Mouse (Mus musculus) monocyte, adult 2 months (primary cell): ENCODE data around the gene Hba-x.
A peak's percentile ranks its signal among the peaks of the same experiment; 100 is the strongest.

ENCODE experiments used
- DNase-seq, 2 experiments: peaks; one replicate each; pipeline ENCODE4 v3.0.0; 2022; ENCODE audit warnings: low spot score in 2 of 2, low read depth in 1 of 2

Hba-x gene

GRCm38 (mm10) chr11:32276347-32276746 is at the start of gene Hba-x:
TSS of gene Hba-x (plus strand) at chr11:32276400.
- no peak for DNase-seq

GRCm38 (mm10) chr11:32227041-32227440 is 49.2 kb upstream of the Hba-x start:
- DNase-seq: no peak

GRCm38 (mm10) chr11:32227555-32227954 is 48.6 kb upstream of the Hba-x start:
- DNase-seq: no peak

GRCm38 (mm10) chr11:32228292-32228845 is 47.8 kb upstream of the Hba-x start:
- no peak for DNase-seq

- DNase-seq: no peak
Observed at GRCm38 (mm10) chr11:32230220-32230619, 46.0 kb upstream of the Hba-x start.

GRCm38 (mm10) chr11:32231125-32231524 is 45.1 kb upstream of the Hba-x start:
- no peak for DNase-seq

- no peak for DNase-seq
Observed at GRCm38 (mm10) chr11:32232848-32233247, 43.4 kb upstream of the Hba-x start.

- DNase-seq: no peak
Observed at GRCm38 (mm10) chr11:32233895-32234294, 42.3 kb upstream of the Hba-x start.

GRCm38 (mm10) chr11:32234816-32235485 is 41.2 kb upstream of the Hba-x start:
- no peak for DNase-seq

- no peak for DNase-seq
Observed at GRCm38 (mm10) chr11:32235646-32236045, 40.6 kb upstream of the Hba-x start.

- DNase-seq: no peak
Observed at GRCm38 (mm10) chr11:32236132-32236531, 40.1 kb upstream of the Hba-x start.

- no peak for DNase-seq
Observed at GRCm38 (mm10) chr11:32236712-32237410, 39.3 kb upstream of the Hba-x start.

GRCm38 (mm10) chr11:32237411-32237795 is 38.8 kb upstream of the Hba-x start:
- DNase-seq: no peak

- peak in 1 of 2 experiments; percentile 62 for DNase-seq
Observed at GRCm38 (mm10) chr11:32238093-32238860, 37.9 kb upstream of the Hba-x start.

GRCm38 (mm10) chr11:32241391-32241790 is 34.8 kb upstream of the Hba-x start:
- no peak for DNase-seq

- DNase-seq: no peak
Observed at GRCm38 (mm10) chr11:32242209-32242608, 34.0 kb upstream of the Hba-x start.

- no peak for DNase-seq
Observed at GRCm38 (mm10) chr11:32243205-32243955, 32.8 kb upstream of the Hba-x start.

- DNase-seq: no peak
Observed at GRCm38 (mm10) chr11:32244064-32244463, 32.1 kb upstream of the Hba-x start.

- DNase-seq: no peak
Observed at GRCm38 (mm10) chr11:32244617-32245016, 31.6 kb upstream of the Hba-x start.

- DNase-seq: no peak
Observed at GRCm38 (mm10) chr11:32245614-32246013, 30.6 kb upstream of the Hba-x start.

GRCm38 (mm10) chr11:32247068-32247467 is 29.1 kb upstream of the Hba-x start:
- DNase-seq: no peak
